Mouse (Mus musculus) CH12.LX (cell line): ENCODE data around the gene C130074G19Rik.

Source experiments
- CTCF ChIP-seq, 2 experiments: IDR thresholded peaks in 1 of 2; conservative IDR thresholded peaks in 1 of 2; 2 replicates each; pipeline ENCODE4 v1.5.1; 2011 to 2012; ENCODE audit warnings: low read depth in 2 of 2, low read length in 2 of 2, improper control_type of control experiment in 1 of 2, inconsistent platforms in 1 of 2, mild to moderate bottlenecking in 1 of 2, moderate library complexity in 1 of 2
- HCFC1 ChIP-seq: IDR thresholded peaks from 2 replicates; pipeline ENCODE4 v1.6.1; 2012; ENCODE audit warnings: low read depth, mild to moderate bottlenecking, inconsistent platforms, low read length, improper control_type of control experiment

DNA sequence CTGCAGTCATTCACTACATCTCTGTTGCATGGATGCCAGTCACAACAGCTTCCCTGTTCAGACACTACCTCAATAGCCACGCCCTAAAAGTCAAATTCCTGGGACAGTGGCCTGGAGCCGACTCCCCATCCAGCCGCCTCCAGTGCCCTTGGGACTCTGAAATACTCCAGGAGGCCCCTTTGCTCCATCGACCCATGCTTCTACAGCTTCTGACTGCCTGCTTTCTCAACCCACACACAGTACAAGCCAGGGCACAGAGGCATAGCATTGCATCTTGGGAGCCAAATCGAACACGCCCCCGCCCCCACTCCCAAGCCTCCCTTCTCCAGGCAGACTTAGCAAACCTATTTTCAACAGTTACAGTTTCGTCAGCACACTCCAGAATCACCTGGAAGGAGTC lies 53.1 kb downstream of the C130074G19Rik start:
- TF ChIP-seq HCFC1: no peak
- no peak for TF ChIP-seq CTCF (conservative IDR thresholded peaks at IDR 0.05 in 1 of 2, IDR thresholded peaks at IDR 0.05 in 1 of 2; ENCODE audit: low read depth in 2 of 2, low read length in 2 of 2)
